Mouse (Mus musculus): Measurements from ENCODE around the gene Kansl1.
A peak's percentile ranks its signal among the peaks of the same experiment; 100 is the strongest.

Gene Kansl1

DNA sequence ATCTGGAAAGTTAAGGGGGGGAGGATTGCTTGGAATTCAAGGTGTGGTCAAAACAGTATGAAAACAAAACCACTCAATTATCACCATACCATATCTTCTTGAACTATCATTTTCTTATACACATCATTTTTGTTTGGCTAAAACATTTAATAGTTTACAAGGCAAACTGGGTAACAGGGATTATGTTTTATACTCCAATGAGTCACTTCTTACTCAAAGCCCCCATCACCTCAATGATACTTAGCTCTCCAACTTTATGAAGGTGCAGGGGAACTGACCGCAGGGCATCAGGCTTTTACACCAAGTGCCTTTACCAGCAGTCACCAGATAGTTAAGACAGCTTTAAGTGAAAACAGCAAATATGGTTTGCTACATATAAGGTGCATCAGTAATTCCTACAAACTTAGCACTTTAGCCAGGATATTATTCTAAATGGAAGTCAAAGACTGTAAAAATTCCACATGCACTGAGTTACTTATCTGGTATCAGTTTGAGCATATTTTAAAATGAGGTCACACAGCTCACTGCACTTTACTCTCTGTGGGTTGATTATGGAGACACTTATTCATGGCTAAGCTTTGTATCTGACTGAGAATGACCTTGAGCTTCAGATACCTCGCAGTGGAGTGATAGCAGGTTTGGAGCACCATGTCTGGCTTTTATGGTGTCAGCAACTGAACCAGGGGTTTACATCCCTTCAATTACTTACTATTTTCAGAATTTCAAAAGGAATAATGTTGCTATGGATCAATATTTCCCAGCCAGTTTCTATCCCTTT, 104.6 kb downstream of the Kansl1 start:
- no peak for DNase-seq (ENCODE audit: low spot score)

DNA sequence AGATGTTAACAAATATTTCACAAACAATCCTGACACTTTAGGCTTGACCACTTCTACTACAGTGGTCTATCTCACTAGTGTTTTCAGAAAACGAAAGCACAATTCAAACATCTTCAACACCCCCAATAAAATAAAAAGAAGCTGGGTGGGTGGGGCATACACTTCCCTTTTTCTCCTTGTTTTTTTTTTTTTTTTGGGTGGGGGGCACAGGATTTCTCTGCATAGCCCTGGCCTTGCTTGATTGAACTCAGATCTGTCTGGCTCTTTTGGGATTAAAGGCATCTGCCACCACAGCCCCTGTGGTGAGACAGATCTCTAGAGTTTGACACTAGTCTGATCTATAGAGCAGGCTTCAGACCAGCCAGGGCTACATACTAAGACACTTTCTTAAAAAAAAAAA, 106.0 kb downstream of the Kansl1 start:
- no peak for DNase-seq (ENCODE audit: low spot score)

DNA sequence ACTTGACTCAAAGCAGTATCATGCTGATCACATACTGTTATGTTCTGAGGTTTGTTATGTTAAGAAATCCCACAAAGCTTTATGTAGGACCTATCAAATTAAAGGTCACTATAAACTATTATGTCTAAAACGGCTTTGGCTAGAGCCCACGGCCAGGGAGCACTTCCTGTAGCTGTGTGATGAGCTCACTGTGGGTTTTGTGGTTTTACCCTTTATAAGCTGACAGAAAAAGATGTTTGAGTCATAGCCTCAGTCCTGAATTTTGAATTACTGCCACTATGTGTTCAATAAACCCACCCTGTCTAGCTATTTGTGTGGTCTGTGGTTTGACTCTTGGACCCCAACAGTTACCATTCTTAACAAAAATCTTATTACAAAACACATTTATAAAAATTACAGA, 106.9 kb downstream of the Kansl1 start:
- DNase-seq (ENCODE audit: low spot score): no peak

DNA sequence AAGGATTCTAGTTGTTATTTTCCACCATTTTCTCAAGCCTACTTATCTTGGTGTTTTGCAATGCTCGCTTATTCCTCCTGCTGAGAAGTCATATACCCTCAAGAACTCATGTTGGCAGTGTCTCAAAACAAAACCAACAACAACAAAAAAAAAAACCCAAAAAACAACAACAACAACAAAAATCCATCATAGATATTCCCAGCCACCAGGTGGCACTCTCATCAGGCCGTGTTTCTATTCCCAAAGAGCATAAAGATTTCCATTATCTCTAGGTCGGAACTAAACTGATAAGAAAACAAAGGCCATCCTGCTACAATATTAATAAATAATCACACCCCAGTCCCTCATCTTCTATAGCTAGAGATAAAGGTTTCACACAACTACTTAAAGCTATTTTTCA, 121.7 kb downstream of the Kansl1 start:
- no peak for DNase-seq (ENCODE audit: low spot score)

DNA sequence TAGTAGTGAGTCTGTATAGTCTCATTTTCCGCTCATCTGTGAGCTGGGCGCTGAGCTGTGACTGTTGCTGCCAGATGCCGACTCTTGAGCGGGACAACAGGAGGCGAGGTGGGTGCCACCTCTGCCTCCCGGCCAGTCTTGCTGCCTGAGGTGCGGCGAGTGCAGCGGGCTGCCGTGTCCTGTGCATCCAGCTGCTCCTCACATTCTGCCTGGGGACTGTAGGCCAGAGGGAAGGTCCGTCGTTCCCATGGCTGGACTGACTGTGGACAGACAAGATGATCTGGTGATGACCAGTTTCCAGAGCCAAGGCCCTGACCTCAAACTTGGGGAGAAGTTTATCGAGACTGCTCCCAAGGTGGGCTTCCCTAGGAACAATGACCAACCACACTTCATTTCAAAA, 133.7 kb downstream of the Kansl1 start:
- no peak for DNase-seq (ENCODE audit: low spot score)

DNA sequence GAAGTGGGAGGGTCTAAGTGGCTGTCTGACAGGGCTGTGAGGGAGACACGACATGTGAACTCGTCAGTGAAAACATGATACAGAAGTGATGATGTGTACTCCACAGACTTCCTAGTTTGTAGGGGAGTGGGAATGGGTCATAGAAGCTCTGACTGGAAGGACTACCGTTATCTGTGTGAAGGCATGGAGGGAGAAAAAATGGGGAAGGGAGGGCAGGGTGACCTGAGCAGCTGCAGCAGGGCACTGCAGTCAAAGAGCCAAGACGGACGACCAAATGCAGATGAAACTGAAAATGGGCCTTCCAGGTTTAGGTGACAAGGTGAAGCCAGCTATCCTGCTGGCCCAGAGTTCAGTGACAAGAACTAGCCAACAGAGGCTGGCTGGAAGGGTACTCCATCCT, 134.5 kb downstream of the Kansl1 start:
- DNase-seq (ENCODE audit: low spot score): no peak

DNA sequence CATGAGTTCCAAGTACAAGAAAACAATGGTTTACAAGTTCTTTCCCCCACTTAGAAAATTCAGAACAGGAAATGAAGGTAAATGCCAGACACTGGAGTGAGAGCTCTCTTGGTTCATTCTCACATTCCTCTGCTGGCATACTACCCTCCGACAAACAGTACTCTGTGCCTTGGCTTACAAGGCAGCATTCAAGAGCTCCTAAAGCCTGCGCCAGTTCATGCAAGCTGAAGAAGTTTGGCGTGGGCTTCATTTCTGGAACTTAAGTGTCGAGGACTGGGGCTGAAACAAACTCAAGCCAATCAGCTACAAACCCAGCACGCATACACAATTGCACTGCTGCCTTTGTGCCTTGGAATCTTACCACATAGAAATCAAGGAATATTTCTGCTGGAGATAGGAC, 136.6 kb downstream of the Kansl1 start:
- DNase-seq (ENCODE audit: low spot score): no peak

DNA sequence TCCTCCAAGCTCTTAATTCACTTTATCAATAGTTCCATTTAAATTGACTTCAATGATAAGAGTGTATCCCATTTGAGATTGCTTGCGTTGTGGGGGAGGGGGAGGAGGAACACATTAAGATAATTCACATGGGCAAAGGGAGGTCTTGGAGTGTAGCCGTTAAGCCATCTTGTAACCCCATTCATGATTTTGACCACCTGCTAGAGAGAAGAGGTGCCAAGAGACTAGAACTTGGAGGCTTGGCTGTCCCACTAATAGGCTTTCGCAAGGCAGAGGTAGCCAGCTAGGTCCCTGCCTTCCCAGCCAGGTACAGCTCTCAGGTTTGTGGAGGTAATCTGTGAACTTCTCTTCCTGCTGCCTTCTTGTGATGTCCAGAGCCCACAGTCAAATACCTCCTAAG, 137.5 kb downstream of the Kansl1 start:
- no peak for DNase-seq (ENCODE audit: low spot score)

DNA sequence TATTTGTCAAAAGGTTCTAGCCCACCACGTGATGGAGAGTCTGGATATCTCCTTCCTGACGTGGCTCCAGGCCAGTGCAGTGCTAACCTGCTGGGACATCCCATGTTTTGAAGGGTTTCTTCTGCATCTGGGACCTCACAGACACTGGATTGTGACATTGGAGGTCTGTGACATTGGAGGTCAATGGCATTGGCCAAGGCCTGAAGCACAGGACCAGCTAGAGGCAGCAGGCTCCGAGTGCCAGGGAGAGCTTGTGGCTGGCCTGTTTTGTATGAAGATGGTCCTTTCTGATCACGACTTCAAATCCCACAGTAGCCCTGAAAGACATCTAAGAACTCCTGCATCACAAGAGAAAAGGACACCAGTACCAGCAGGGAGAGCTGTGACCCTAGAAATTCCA, 138.5 kb downstream of the Kansl1 start:
- DNase-seq (ENCODE audit: low spot score): no peak

DNA sequence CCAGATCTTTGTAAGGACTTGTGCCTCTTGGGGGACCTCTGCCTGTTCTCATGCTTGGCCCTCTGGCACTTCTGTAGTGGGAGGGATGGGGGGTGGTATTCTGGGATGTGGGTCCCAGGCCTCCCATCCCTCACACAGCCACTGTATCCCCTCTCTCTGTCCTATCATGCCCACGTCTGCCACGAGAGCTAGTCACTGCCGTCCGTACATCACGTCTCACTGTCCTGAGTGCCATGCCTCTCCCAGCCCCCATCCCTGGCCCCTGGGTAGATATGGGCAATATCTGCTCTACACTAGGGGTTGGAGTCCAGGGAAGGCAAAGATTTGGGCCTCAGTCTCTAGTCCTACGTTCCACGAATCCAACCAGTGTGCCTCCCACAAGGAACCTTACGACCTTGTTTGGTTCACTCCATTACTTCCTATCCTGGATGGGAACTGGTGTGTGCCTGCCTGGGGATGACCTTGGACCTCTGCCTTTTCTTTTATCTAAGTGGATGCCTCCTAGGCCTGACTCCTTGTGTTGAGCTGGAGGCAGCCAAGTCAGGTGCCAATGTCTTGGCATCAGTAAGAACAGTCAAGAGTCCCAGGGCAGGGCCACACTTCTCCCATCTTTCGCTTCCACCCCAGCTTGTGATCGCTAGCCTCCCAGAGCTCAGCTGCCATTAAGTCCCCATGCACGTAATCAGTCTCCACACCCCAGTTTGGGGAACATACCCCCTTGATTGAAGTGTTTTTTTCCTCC, 139.3 kb downstream of the Kansl1 start:
- DNase-seq (ENCODE audit: low spot score): no peak

DNA sequence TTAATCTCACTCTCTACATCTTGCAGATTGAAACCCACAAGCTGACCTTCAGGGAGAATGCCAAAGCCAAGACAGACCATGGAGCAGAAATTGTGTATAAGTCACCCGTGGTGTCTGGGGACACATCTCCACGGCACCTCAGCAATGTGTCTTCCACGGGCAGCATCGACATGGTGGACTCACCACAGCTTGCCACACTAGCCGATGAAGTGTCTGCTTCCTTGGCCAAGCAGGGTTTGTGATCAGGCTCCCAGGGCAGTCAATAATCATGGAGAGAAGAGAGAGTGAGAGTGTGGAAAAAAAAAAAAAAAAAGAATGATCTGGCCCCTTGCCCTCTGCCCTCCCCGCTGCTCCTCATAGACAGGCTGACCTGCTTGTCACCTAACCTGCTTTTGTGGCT, 140.7 kb downstream of the Kansl1 start:
- no peak for DNase-seq (ENCODE audit: low spot score)

DNA sequence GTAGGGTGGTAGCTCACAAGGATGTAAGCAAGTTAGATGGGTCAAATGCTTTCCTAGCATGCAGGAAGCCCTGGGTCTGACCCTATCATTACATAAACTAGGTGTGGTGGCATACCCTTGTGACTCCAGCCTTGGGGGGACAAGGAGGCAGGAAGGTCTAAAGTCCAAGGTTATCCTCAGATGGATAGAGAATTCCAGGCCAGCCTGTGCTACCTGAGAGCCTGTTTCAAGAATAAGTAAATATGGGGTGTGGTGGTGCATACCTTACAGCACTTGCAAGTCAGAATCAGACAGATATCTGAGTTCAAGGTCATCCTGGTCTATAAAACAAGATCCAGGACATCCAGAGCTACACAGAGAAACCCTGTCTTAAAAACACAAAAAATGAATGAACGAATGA, 141.2 kb downstream of the Kansl1 start:
- no peak for DNase-seq (ENCODE audit: low spot score)

DNA sequence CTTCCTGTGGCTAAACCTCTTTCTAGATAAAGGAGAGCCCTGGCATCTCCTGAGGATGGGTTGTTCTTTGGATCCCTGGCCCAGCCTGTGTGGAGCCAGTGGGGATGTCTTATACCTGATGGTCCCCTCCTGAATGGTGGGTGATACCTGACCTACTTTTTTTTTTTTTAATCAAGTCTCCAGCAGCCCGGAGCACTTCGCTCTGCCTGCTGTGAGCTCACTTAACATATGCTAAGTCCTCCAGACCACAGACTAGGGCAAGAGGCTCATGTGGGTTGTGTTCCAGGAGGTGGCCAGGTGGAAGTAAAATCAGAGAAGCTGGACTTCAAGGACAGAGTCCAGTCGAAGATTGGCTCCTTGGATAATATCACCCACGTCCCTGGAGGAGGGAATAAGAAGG, 146.5 kb downstream of the Kansl1 start:
- no peak for DNase-seq (ENCODE audit: low spot score)

DNA sequence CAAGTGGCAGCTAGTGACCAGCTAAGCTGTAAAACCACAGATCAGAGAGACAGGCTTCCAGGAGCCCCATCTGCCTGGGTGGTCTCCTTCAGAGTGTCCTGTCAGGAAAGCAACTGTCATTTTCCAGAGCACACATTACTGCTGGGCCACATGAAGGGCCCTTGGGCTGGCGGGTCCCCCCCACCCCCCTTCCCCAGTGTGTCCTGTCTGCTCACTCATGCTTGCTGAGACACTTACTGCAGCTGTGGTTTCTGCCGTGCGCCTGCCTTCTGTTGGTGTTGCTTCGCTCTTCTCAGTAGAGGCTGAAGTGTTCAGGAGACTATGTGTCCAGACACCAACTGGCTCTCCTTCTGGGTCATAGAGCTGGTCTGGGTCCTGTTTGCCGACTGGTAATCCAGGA, 148.2 kb downstream of the Kansl1 start:
- no peak for DNase-seq (ENCODE audit: low spot score)

DNA sequence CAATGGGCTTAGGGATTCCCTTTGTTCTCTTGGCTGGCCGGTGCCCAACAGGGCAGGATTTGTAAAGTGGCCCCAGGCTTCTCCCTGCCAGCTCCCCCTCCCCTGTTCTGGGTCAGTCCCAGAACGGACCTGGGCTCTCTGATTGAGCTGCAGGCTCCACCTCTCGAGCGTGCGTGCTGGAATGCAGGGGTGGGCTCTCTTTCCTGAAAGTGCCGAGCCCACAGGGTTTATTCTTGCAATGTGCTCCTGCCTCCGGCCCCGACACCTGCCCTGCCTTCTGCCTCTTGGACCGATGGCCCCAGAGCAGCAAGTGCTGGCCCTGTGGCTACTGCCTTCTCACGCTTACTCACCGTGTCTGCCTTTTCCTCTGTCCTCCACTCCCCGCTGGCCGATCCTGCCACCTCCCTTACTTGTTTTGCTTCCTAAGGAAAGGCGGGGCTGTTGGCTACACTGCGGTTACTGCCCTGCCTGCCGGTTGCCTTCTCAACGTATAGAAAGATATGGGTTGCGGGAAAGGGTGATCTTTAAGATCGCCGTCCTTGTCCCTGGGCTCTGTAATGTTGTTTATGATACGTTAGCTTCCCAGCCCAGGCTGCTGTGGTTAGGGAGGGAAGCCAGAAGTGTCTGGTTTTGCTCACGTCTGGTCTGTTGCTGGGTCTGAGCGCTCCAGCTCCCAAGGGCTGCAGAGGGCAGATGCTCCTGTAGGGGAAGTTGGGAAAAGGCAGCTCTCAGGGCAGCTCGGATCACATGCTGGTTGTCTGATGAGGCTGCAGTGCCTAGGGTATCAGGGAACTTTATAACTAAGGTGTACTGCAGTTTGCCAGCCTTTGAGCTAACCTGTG, 149.5 kb downstream of the Kansl1 start:
- DNase-seq (ENCODE audit: low spot score): peak; percentile 47

DNA sequence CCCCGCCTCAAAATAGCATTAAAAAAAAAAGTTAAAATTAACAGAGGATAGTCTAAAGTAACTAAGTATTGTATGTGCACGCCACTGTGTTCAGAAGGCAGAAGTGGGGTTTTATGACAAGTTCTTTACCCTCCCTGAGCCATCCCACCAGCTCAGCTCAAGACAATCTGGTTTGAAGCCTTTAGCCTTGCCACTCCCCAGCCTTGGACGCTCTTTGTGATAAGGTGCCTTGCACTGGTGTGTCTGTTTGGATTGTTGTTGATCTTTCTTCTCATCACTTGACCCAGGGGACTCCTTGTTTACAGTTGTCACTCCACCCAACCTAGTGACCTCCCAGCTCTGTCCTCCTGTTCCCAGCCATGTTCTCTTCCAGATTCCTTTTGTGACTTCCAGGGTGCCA, 151.0 kb downstream of the Kansl1 start:
- DNase-seq (ENCODE audit: low spot score): no peak

DNA sequence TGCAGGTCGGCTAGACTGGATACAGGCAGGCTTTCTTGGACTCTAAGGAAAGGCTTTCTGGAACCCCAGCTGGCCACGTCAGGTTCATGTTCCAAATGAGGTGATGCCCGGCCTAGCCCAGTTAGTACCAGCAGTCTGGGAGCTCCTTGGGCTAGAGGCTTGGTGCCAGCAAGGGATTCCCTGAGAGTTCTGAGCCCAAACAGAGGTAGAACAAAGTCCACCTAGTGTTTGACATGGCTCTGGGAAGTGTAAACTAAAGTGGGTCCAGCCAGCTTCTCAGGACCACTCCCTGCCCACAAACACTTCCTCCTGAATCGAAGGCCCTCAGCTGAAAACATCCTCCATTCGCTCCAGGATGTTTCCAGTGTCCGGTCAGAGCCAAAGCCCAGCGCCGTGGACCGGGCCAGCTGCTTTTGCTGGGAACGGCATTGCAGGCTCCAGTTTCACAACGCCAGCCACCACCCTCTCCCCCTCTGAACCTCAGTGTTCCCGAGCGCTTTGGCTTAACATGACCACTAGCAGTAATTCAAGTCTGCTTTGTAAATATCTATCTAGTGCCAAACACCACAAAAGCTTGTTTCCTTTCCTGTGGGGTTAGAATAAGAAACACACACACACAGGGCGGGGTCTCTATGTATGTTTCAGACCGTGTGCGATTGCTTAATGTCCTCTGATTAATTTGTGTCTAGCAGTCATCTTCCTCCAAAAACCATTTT, 151.8 kb downstream of the Kansl1 start:
- DNase-seq (ENCODE audit: low spot score): no peak

DNA sequence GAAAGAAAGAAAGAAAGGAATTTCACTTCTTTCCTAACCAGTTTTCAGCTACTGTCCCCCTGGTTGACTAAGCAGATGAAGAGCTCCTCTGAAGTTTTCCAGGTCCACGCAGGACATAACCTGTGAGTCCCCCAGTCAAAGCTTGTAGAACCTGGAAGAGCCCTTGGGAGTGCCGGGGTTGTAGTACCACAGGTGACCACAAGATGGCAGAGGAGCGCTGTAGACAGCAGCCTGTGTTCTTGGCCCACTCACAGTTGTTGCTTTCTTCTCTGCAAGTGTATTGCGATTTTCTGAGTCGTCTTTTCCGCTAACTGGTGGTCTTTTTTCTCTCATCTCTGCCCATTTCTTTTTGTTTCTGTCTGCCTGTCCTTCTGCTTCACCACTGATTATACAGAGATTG, 153.0 kb downstream of the Kansl1 start:
- DNase-seq (ENCODE audit: low spot score): peak; percentile 77

DNA sequence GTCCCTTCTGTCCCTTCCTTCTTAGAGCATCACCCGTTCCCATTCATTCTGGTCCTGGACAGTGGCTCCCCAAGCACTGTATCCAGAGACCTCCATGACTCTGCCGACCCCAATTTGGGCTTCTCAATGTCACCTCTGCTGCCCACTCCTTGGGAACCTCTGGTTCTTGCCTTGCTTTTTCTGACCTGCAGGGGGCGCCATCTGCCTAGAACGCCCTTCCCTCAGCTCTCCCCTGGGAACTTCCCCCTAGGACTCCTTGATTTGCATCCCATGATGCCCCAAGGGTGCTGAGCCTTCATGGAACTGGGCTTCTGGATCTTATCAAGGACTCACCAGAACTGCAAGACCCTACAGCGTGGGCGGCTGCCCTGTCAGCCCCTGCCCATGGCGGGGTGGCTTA, 157.0 kb downstream of the Kansl1 start:
- no peak for DNase-seq (ENCODE audit: low spot score)

DNA sequence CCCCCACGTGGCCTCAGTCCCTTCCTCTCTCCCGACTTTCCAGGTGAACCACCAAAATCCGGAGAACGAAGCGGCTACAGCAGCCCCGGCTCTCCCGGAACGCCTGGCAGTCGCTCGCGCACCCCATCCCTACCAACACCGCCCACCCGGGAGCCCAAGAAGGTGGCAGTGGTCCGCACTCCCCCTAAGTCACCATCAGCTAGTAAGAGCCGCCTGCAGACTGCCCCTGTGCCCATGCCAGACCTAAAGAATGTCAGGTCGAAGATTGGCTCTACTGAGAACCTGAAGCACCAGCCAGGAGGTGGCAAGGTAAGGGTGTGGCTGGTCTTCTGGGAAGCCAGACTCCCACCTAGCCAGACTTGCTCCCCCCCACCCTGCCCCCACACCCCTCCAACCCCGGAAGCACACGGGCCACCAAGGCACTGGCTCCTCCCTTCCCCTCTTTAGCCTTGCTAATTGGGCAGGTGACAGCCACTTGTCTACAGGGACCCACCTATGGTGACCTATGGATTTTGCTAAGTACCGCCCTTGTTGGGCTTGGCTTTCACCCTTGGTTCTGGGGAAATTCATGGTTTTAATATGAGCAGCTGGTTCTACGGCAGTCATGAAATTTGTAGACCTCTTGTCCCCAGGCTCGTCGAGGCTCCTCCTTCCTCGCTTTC, 158.3 kb downstream of the Kansl1 start:
- no peak for DNase-seq (ENCODE audit: low spot score)

DNA sequence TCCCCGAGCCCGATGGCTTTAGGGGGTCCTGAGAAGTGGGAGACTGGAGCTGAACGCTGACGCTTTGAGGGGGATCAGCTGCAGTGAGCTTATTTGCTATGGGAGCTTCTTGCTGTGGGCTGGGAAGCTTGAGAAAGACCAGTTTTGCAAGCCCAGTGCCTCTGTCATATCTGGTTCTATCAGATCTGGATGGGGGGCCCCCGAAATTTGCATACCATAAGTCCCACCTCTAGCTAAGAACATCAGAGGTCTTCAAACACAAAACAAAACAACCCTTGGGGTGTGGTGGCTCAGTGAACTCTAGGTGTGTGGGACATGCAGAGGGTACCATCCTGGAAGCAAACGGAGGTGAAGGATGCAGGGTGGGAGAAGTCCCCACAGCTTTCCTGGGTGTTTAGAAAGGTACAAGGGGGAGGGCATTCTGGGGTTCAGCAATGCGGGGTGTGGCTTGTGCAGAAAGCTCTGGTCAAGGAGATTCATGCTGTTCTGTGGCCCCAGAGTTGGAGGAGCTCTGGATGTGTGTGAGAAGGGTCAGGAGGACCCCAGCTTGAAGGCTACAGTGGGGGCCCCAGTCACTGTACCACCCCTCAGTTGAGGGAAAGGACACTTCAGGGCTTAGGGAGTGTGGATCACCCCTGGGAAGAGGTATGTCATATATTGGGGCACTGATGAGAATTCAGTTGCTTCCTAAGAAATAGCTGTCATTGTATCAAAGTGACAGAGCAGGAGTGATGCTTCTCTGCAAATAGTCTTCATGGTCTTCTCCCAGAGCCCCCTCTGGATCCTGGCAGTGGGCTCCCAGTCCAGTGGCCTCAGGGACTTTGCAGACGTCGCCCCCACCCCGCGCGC, 159.1 kb downstream of the Kansl1 start:
- no peak for DNase-seq (ENCODE audit: low spot score)
